Mouse (Mus musculus) brown adipose tissue, adult 24 weeks (tissue): ENCODE measurements around the gene Snd1. TPM values are rescaled to one million over a fixed set of nuclear protein-coding genes. Genes with fewer than 3 reads are reported as not detected.

Experiments
- H3K27ac ChIP-seq: fragments of 200-500 bp; replicated peaks from 2 replicates; pipeline ENCODE4 v1.5.1; 2012; ENCODE audit warnings: low read depth, mild to moderate bottlenecking, low read length
- H3K4me1 ChIP-seq: fragments of 200-500 bp; 2 replicates; pipeline ENCODE4 v1.6.1; 2012; ENCODE audit warnings: low read length, mixed read lengths; ENCODE audit not compliant: control insufficient read depth, insufficient read depth, insufficient read length
- H3K4me3 ChIP-seq: fragments of 200-500 bp; 2 replicates; pipeline ENCODE4 v1.5.1; 2012; ENCODE audit warnings: low read depth, mild to moderate bottlenecking, low read length, moderate library complexity; ENCODE audit not compliant: insufficient read depth
- polyA plus RNA-seq: library from polyadenylated mRNA; stranded (reverse); fragments of >200 nt; gene quantifications from 2 replicates; pipeline ENCODE4 v1.2.4, GENCODE M21; 2012; ENCODE audit not compliant: missing spikeins, insufficient read depth, insufficient read length

Gene Snd1
- polyA plus RNA-seq, 1 experiment = 25.4 TPM

DNA sequence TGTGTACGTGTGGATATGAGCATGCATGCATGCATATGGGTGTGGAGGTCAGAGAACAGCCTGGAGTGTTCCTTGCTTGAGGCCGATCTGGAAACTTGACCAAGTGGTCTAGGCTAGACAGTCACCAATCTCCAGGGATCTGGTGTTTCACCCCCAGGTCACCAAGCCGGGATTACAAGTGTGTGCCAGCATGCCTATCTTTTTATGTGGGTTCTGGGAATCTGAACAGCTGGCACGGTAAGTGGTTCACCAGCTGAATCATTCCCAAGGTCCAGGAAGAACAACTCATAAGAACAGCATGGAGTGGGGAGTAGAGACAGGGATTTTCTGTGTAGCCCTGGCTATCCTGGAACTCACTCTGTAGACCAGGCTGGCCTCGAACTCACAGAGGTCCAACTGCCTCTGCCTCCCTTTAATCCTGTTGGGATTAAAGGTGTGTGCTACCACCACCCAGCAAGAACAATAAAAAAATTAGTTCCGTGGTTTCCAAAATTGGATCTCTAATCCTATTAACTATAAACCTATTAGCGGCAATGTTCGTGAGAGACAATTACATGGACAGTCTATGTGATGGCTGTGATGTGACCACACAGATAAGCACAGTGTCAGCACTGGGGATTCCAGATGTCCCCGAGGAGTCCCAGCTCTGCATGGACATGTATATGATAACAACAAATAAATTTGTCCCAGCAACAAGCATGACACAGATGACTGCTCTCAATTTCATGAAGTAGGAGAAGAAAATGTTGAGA is 3.5 kb upstream of the Snd1 start:
- no peaks in the 10 kb centered on the region for H3K4me1 ChIP-seq
- H3K27ac ChIP-seq = no peak overlapping the region
- no peak overlapping the region for H3K4me3 ChIP-seq

DNA sequence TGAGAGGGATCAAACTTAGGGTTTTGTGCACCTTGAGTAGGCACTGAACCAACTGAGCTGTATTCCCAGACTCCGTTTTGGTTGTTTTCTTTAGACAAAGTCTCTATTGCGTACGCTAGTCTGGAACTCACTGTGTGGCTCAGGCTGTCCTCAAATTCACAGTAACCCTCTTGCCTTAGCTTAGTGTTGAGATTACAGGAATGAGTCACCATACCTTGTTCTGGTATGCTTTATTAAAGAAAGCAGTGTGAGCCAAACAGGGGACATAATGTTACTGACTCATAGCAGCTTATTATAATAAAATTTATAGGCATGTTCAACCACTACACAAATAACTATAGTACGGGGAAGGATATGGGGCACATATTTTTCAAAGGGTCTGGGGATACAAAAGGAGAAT is 728 bp upstream of the Snd1 start:
- no peak overlapping the region for H3K27ac ChIP-seq

GRCm38 (mm10) chr6:28479865-28480751 is 5.2 kb downstream of the Snd1 start:
- H3K27ac ChIP-seq = peak overlapping the region; percentile 56
- peaks cover 9% of the 10 kb centered on the region for H3K4me1 ChIP-seq
- peak overlapping the region; percentile 88 for H3K4me3 ChIP-seq

More for the DNA sequence above, 728 bp upstream of the Snd1 start:
- no peaks in the 10 kb centered on the region for H3K4me1 ChIP-seq
- H3K4me3 ChIP-seq = no peak overlapping the region

GRCm38 (mm10) chr6:28480752-28481492 is 6.0 kb downstream of the Snd1 start:
- Histone ChIP-seq H3K4me3 (peak overlapping the region; percentile 88), H3K27ac (no peak overlapping the region), H3K4me1 (peaks cover 9% of the 10 kb centered on the region)

DNA sequence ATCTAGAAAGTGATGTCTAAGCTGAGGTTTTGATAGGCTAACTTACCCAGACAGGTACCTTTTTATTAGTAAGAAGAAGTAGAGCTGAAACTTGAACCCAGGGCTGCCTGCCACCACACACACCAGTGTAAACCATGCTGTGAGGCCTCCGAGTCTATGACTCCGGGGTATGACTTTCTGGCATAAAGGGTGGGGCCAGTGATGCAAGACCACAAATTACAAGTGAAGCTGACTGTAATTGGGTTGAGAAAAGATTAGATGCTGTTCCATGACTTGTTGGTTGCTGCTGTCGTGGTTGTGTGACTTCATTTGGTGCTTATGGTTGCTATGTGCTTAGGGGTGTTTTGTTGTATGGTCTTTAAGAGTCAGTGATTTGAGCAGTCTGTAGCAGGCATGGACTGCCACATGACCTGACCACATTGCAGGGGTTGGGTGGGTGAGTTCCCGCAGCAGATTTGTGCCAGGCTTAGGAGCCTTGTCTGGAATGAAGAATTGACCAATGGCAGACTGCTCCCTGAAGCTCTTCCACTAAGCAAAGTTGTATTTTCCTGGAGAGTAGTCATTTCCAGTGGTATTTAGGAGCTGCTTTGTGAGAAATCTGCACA is 7.9 kb downstream of the Snd1 start:
- Histone ChIP-seq H3K4me1 (peaks cover 17% of the 10 kb centered on the region), H3K27ac (no peak overlapping the region), H3K4me3 (no peak overlapping the region)

GRCm38 (mm10) chr6:28486008-28486407 is 11.1 kb downstream of the Snd1 start:
- Histone ChIP-seq H3K4me1 (peaks cover 23% of the 10 kb centered on the region), H3K27ac (no peak overlapping the region), H3K4me3 (no peak overlapping the region)

DNA sequence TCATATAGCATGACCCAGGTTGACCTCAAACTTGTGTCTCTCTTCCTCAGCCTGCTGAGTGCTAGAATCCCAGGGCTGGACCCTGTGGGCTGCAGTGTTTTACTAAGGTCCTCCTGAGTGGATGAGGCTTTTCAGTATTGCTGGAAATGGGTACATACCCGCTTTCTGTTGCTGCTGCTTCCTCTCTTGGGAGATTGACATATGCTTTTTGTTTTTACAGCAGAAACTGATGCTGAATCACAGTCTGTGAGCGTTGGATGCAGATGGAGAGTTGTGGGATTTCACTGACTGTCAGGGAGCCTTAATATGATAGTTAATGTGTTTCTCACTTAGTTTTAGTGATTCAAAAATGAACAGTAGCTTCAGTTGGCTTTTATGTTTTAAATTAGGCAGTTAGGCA is 11.5 kb downstream of the Snd1 start:
- no peak overlapping the region for H3K4me3 ChIP-seq
- H3K27ac ChIP-seq = no peak overlapping the region
- peaks cover 25% of the 10 kb centered on the region for H3K4me1 ChIP-seq

DNA sequence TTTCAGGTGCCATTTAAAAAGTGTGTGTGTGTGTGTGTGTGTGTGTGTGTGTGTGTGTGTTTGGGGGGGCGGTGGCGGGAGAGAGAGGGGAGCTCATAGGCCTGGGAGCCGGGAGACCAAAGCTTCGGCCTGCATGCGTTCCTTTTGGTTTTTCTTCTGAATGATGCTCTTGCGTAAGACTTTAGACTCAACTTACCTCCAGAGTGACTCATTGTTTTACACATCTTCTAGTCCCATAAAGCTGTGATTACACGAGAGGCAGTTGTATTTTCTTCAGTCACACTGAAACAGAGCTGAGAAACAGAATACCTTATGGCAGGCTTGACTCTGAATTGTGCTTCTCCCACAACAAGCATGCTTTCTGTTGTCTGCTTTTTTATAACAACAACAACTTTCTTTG is 12.0 kb downstream of the Snd1 start:
- Histone ChIP-seq H3K27ac (no peak overlapping the region), H3K4me3 (no peak overlapping the region), H3K4me1 (peaks cover 22% of the 10 kb centered on the region)

DNA sequence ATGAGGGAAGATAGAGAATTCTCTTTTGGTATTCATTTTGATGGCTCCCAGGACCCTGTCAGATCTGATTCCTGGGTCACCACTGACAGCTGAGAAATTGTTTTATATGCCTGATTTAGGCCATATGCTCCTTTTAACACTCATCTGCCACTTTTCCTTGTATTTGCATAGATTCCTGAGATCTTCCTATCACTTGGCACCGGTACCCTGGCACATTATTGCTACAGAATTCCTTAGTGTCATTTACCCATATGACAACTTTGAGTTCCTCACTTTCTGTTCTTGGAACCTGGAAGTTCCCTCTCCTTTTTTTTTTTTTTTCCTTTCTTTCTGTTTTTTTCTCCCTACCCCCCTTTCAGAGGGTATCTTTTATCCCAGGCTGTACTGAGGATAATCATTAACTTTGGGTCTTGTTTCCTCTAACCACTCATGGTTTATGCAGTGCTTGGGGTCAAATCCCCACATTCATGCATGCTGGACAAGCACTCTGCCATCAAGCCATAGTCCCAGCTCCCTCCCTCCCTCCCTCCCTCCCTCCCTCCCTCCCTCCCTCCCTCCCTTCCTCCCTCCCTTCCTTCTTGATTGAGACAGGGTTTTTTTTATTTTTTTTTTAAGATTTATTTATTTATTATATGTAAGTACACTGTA is 13.4 kb downstream of the Snd1 start:
- H3K27ac ChIP-seq = no peak overlapping the region
- no peak overlapping the region for H3K4me3 ChIP-seq
- H3K4me1 ChIP-seq = peaks cover 17% of the 10 kb centered on the region; the same call in 1 of the 2 replicates

GRCm38 (mm10) chr6:28490612-28491011 is 15.7 kb downstream of the Snd1 start:
- H3K4me3 ChIP-seq = no peak overlapping the region

DNA sequence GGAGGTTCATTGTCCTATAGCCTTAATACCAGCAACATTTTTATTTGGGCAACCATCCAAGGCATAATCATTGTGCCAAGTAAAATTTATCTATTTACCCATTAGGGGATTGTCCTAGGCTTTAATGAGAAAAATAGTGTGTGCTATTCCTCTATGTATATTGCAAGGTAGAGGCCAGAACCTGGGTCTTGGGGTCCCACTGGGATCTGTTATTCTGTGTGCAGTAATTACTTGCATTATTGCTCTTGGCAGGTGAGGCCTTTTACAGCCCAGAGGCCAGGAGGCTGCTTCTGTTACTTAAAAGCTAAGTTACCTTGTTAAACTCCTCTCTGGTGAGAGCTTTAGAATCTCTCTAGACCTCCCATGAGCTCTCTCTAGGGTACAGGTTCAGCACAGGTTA is 16.3 kb downstream of the Snd1 start:
- Histone ChIP-seq H3K27ac (no peak overlapping the region), H3K4me1 (peaks cover 17% of the 10 kb centered on the region; the same call in 1 of the 2 replicates), H3K4me3 (no peak overlapping the region)

More at GRCm38 (mm10) chr6:28490612-28491011, 15.7 kb downstream of the Snd1 start:
- peaks cover 17% of the 10 kb centered on the region; the same call in 1 of the 2 replicates for H3K4me1 ChIP-seq
- no peak overlapping the region for H3K27ac ChIP-seq

- H3K27ac ChIP-seq = 0 out of 2 replicates have a peak overlapping the region, but pooled peaks have one; percentile 18
These were observed 22.9 kb downstream of the Snd1 start for GRCm38 (mm10) chr6:28497837-28498236.

DNA sequence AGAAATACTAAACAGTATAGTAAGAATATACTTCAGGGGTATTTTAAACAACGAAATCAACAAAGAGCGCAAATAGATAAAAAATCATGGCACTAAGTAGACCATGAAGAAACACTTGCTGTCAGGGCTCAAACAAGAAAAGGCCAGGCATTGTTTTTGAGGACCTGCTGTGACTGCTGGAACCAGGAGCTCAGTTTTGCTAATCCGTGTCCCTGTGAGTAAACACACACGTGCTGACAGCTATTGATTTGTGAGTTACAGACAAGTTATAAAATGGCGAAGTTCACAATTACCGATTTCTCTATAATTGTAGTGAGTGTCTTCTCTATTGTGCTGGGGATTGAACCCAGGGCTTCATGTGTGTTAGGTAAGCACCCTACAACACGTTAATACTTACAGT is 27.6 kb downstream of the Snd1 start:
- no peak overlapping the region for H3K27ac ChIP-seq

More at GRCm38 (mm10) chr6:28497837-28498236, 22.9 kb downstream of the Snd1 start:
- Histone ChIP-seq H3K4me1 (peaks cover 16% of the 10 kb centered on the region; the same call in 1 of the 2 replicates), H3K4me3 (no peak overlapping the region)

GRCm38 (mm10) chr6:28503148-28503547 is 28.2 kb downstream of the Snd1 start:
- H3K4me1 ChIP-seq = peaks cover 8% of the 10 kb centered on the region; the same call in 1 of the 2 replicates
- no peak overlapping the region for H3K27ac ChIP-seq
- H3K4me3 ChIP-seq = no peak overlapping the region

More for the DNA sequence above, 27.6 kb downstream of the Snd1 start:
- H3K4me1 ChIP-seq = peaks cover 9% of the 10 kb centered on the region; the same call in 1 of the 2 replicates
- no peak overlapping the region for H3K4me3 ChIP-seq
